Mouse (Mus musculus): ENCODE results near the gene Zfp791. TPM values are rescaled to one million over a fixed set of nuclear protein-coding genes. Genes with fewer than 3 reads are reported as not detected.

The Zfp791 gene
- polyA plus RNA-seq, 1 experiment from 2014 or later, result 1.4 TPM

GRCm38 (mm10) chr8:85071514-85072281, 51.2 kb downstream of the Zfp791 start, which contains the start of gene Dhps:
TSS of gene Dhps (plus strand) at chr8:85071757.
- under 1% methylated on average over 68 of the region's 68 CpGs for WGBS
- H3K4me3 ChIP-seq (replicated peaks; ENCODE audit: low read depth, low read length), result peak within 1 kb of the TSS; percentile 89
- DNase-seq (ENCODE audit: low spot score), result peak; percentile 97
- H3K27ac ChIP-seq, result peak within 1 kb of the TSS; percentile 99
- peaks cover 32% of the 10 kb centered on the region for H3K36me3 ChIP-seq (ENCODE audit: insufficient read depth, low read length)
- ATAC-seq (replicated peaks; ENCODE audit: low FRiP score, low read depth), result peak; percentile 85
- no peaks in the 10 kb centered on the region for H3K27me3 ChIP-seq (ENCODE audit: insufficient read depth, low read length)
- H3K4me2 ChIP-seq (ENCODE audit: low read length), result peak within 1 kb of the TSS; percentile 71
- H3K9ac ChIP-seq (ENCODE audit: low read depth, low read length), result peak within 1 kb of the TSS; percentile 93
- H3K9me3 ChIP-seq (replicated peaks; ENCODE audit: low read length), result no peaks in the 10 kb centered on the region
- H3K4me1 ChIP-seq (replicated peaks; ENCODE audit: insufficient read depth, low read length), result 0 out of 2 replicates have a peak, but pooled peaks cover 8% of the 10 kb centered on the region
- TF ChIP-seq CTCF (IDR thresholded peaks at IDR 0.05; ENCODE audit: low read depth), result peak; percentile 34; the same call in 1 of the 2 replicates

GRCm38 (mm10) chr8:85071041-85071440, 51.9 kb downstream of the Zfp791 start:
- H3K27me3 ChIP-seq (ENCODE audit: insufficient read depth, low read length), result no peaks in the 10 kb centered on the region
- H3K9ac ChIP-seq (ENCODE audit: low read depth, low read length), result peak overlapping the region; percentile 93; the same call in 1 of the 2 replicates
- H3K36me3 ChIP-seq (ENCODE audit: insufficient read depth, low read length), result peaks cover 33% of the 10 kb centered on the region
- no peaks in the 10 kb centered on the region for H3K9me3 ChIP-seq (replicated peaks; ENCODE audit: low read length)
- peak overlapping the region; percentile 99 for H3K27ac ChIP-seq
- no peak for ATAC-seq (replicated peaks; ENCODE audit: low FRiP score, low read depth)
- H3K4me2 ChIP-seq (ENCODE audit: low read length), result peak overlapping the region; percentile 71
- no peak for TF ChIP-seq CTCF (IDR thresholded peaks at IDR 0.05; ENCODE audit: low read depth)
- peak overlapping the region; percentile 89 for H3K4me3 ChIP-seq (replicated peaks; ENCODE audit: low read depth, low read length)
- 0 out of 2 replicates have a peak, but pooled peaks cover 8% of the 10 kb centered on the region for H3K4me1 ChIP-seq (replicated peaks; ENCODE audit: insufficient read depth, low read length)
- peak; percentile 34 for DNase-seq (ENCODE audit: low spot score)
- WGBS, result 81% methylated on average over 5 of the region's 5 CpGs

GRCm38 (mm10) chr8:85067982-85068381, 54.9 kb downstream of the Zfp791 start, which contains the start of gene Gm5741:
TSS of gene Gm5741 (minus strand) at chr8:85067982.
- H3K27me3 ChIP-seq (ENCODE audit: insufficient read depth, low read length), result no peaks in the 10 kb centered on the region
- no peak within 1 kb of the TSS for H3K4me2 ChIP-seq (ENCODE audit: low read length)
- DNase-seq (ENCODE audit: low spot score), result no peak
- TF ChIP-seq CTCF (IDR thresholded peaks at IDR 0.05; ENCODE audit: low read depth), result no peak
- H3K27ac ChIP-seq, result no peak within 1 kb of the TSS
- H3K36me3 ChIP-seq (ENCODE audit: insufficient read depth, low read length), result peaks cover 15% of the 10 kb centered on the region; the same call in 1 of the 2 replicates
- no peak within 1 kb of the TSS for H3K9ac ChIP-seq (ENCODE audit: low read depth, low read length)
- H3K9me3 ChIP-seq (replicated peaks; ENCODE audit: low read length), result no peaks in the 10 kb centered on the region
- H3K4me3 ChIP-seq (replicated peaks; ENCODE audit: low read depth, low read length), result no peak within 1 kb of the TSS
- no peak for ATAC-seq (replicated peaks; ENCODE audit: low FRiP score, low read depth)
- 0 out of 2 replicates have a peak, but pooled peaks cover 8% of the 10 kb centered on the region for H3K4me1 ChIP-seq (replicated peaks; ENCODE audit: insufficient read depth, low read length)

GRCm38 (mm10) chr8:85067155-85067554, 55.7 kb downstream of the Zfp791 start:
- H3K4me2 ChIP-seq (ENCODE audit: low read length), result no peak overlapping the region
- peaks cover 15% of the 10 kb centered on the region; the same call in 1 of the 2 replicates for H3K36me3 ChIP-seq (ENCODE audit: insufficient read depth, low read length)
- H3K9me3 ChIP-seq (replicated peaks; ENCODE audit: low read length), result no peaks in the 10 kb centered on the region
- WGBS, result 96% methylated on average over 2 of the region's 2 CpGs
- no peak for DNase-seq (ENCODE audit: low spot score)
- no peak overlapping the region for H3K27ac ChIP-seq
- H3K9ac ChIP-seq (ENCODE audit: low read depth, low read length), result no peak overlapping the region
- ATAC-seq (replicated peaks; ENCODE audit: low FRiP score, low read depth), result no peak
- TF ChIP-seq CTCF (IDR thresholded peaks at IDR 0.05; ENCODE audit: low read depth), result no peak
- 0 out of 2 replicates have a peak, but pooled peaks cover 8% of the 10 kb centered on the region for H3K4me1 ChIP-seq (replicated peaks; ENCODE audit: insufficient read depth, low read length)
- no peak overlapping the region for H3K4me3 ChIP-seq (replicated peaks; ENCODE audit: low read depth, low read length)
- H3K27me3 ChIP-seq (ENCODE audit: insufficient read depth, low read length), result no peaks in the 10 kb centered on the region

- H3K4me2 ChIP-seq (ENCODE audit: low read length), result no peak overlapping the region
- no peak for TF ChIP-seq CTCF (IDR thresholded peaks at IDR 0.05; ENCODE audit: low read depth)
- no peaks in the 10 kb centered on the region for H3K9me3 ChIP-seq (replicated peaks; ENCODE audit: low read length)
- no peak overlapping the region for H3K27ac ChIP-seq
- DNase-seq (ENCODE audit: low spot score) (no peak), ATAC-seq (replicated peaks; ENCODE audit: low FRiP score, low read depth) (no peak)
- H3K4me3 ChIP-seq (replicated peaks; ENCODE audit: low read depth, low read length), result no peak overlapping the region
- no peak overlapping the region for H3K9ac ChIP-seq (ENCODE audit: low read depth, low read length)
- H3K4me1 ChIP-seq (replicated peaks; ENCODE audit: insufficient read depth, low read length), result peaks cover 7% of the 10 kb centered on the region; the same call in 1 of the 2 replicates
- H3K36me3 ChIP-seq (ENCODE audit: insufficient read depth, low read length), result peaks cover 15% of the 10 kb centered on the region; the same call in 1 of the 2 replicates
- H3K27me3 ChIP-seq (ENCODE audit: insufficient read depth, low read length), result no peaks in the 10 kb centered on the region
- WGBS, result 21% methylated on average over 2 of the region's 2 CpGs
These were observed 57.7 kb downstream of the Zfp791 start for GRCm38 (mm10) chr8:85065213-85065612.

GRCm38 (mm10) chr8:85062603-85063002, 60.3 kb downstream of the Zfp791 start:
- Histone ChIP-seq H3K4me2 (ENCODE audit: low read length) (no peak overlapping the region), H3K4me1 (replicated peaks; ENCODE audit: insufficient read depth, low read length) (peaks cover 7% of the 10 kb centered on the region; the same call in 1 of the 2 replicates), H3K36me3 (ENCODE audit: insufficient read depth, low read length) (peaks cover 13% of the 10 kb centered on the region; the same call in 1 of the 2 replicates), H3K27ac (no peak overlapping the region), H3K27me3 (ENCODE audit: insufficient read depth, low read length) (no peaks in the 10 kb centered on the region), H3K4me3 (replicated peaks; ENCODE audit: low read depth, low read length) (no peak overlapping the region), H3K9me3 (replicated peaks; ENCODE audit: low read length) (no peaks in the 10 kb centered on the region), H3K9ac (ENCODE audit: low read depth, low read length) (no peak overlapping the region)
- ATAC-seq (replicated peaks; ENCODE audit: low FRiP score, low read depth), result no peak
- TF ChIP-seq CTCF (IDR thresholded peaks at IDR 0.05; ENCODE audit: low read depth), result no peak
- DNase-seq (ENCODE audit: low spot score), result no peak
- 96% methylated on average over 4 of the region's 4 CpGs for WGBS

Data from kidney, postnatal 0 days (tissue).